Mouse (Mus musculus): ENCODE data around the gene Hpgd. TPM values are rescaled to one million over a fixed set of nuclear protein-coding genes. Genes with fewer than 3 reads are reported as not detected.
A peak's percentile ranks its signal among the peaks of the same experiment; 100 is the strongest.
"Not testable (repeated sequence)": the region's sequence is repeated elsewhere in the genome, so short reads cannot be mapped to it uniquely, and the experiment has no call there.

The Hpgd gene
- polyA plus RNA-seq, 1 experiment = 5.1 TPM

GRCm38 (mm10) chr8:56293480-56293879 is 905 bp upstream of the Hpgd start:
- Histone ChIP-seq H3K4me1 (ENCODE audit: control insufficient read depth, insufficient read depth, low read length) (peaks cover 4% of the 10 kb centered on the region), H3K27ac (ENCODE audit: control insufficient read depth, insufficient read depth, low read depth, low read length) (peak overlapping the region; percentile 21), H3K27me3 (ENCODE audit: control insufficient read depth, insufficient read depth, low read length) (no peaks in the 10 kb centered on the region), H3K36me3 (ENCODE audit: control insufficient read depth, insufficient read depth, low read length) (no peaks in the 10 kb centered on the region), H3K4me3 (ENCODE audit: control insufficient read depth, low read depth, low read length) (no peak overlapping the region)
- TF ChIP-seq CTCF (IDR thresholded peaks at IDR 0.05; ENCODE audit: control insufficient read depth, insufficient read depth, insufficient replicate concordance, low read depth, low read length) = no peak
- no peak for TF ChIP-seq POLR2A (IDR thresholded peaks at IDR 0.05; ENCODE audit: control insufficient read depth, low read depth, low read length)

DNA sequence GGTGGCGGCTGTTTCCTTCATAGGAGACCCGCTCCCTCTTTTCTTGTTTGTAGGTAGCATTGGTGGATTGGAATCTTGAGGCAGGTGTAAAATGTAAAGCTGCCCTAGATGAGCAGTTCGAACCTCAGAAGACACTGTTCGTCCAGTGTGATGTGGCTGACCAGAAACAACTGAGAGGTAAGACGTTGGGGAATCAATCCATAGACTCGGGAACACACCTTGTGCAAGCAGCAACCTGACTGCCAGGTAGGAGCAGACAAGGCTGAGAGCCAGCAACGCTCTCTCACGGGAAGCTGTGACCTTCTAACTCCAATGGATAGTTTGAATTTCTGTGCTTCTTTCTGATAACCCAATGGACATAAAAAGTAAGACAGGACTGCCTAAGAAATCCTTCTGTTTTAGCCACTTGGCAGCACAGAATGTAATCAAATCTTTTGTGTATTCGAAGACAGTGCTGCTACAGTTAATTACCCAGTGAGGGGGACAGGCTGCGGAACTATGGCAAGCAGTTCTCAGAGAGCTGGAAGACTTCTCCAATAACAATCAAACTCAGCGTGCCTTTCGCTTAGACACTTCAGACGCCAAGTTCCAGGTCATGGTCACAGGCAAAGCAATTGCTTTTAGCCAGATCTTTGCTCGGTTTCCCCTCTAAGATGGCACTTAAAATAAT is 636 bp downstream of the Hpgd start:
- H3K36me3 ChIP-seq (ENCODE audit: control insufficient read depth, insufficient read depth, low read length) = no peaks in the 10 kb centered on the region
- H3K4me3 ChIP-seq (ENCODE audit: control insufficient read depth, low read depth, low read length) = peak overlapping the region; percentile 70
- H3K27ac ChIP-seq (ENCODE audit: control insufficient read depth, insufficient read depth, low read depth, low read length) = peak overlapping the region; percentile 57
- H3K4me1 ChIP-seq (ENCODE audit: control insufficient read depth, insufficient read depth, low read length) = peaks cover 4% of the 10 kb centered on the region
- H3K27me3 ChIP-seq (ENCODE audit: control insufficient read depth, insufficient read depth, low read length) = no peaks in the 10 kb centered on the region
- TF ChIP-seq POLR2A (IDR thresholded peaks at IDR 0.05; ENCODE audit: control insufficient read depth, low read depth, low read length) = no peak
- TF ChIP-seq CTCF (IDR thresholded peaks at IDR 0.05; ENCODE audit: control insufficient read depth, insufficient read depth, insufficient replicate concordance, low read depth, low read length) = no peak

GRCm38 (mm10) chr8:56299421-56299820 is 5.0 kb downstream of the Hpgd start:
- Histone ChIP-seq H3K4me1 (ENCODE audit: control insufficient read depth, insufficient read depth, low read length) (peaks cover 1% of the 10 kb centered on the region; the same call in 1 of the 2 replicates), H3K27ac (ENCODE audit: control insufficient read depth, insufficient read depth, low read depth, low read length) (no peak overlapping the region), H3K27me3 (ENCODE audit: control insufficient read depth, insufficient read depth, low read length) (no peaks in the 10 kb centered on the region), H3K36me3 (ENCODE audit: control insufficient read depth, insufficient read depth, low read length) (no peaks in the 10 kb centered on the region), H3K4me3 (ENCODE audit: control insufficient read depth, low read depth, low read length) (no peak overlapping the region)
- TF ChIP-seq POLR2A (IDR thresholded peaks at IDR 0.05; ENCODE audit: control insufficient read depth, low read depth, low read length) = no peak
- no peak for TF ChIP-seq CTCF (IDR thresholded peaks at IDR 0.05; ENCODE audit: control insufficient read depth, insufficient read depth, insufficient replicate concordance, low read depth, low read length)

DNA sequence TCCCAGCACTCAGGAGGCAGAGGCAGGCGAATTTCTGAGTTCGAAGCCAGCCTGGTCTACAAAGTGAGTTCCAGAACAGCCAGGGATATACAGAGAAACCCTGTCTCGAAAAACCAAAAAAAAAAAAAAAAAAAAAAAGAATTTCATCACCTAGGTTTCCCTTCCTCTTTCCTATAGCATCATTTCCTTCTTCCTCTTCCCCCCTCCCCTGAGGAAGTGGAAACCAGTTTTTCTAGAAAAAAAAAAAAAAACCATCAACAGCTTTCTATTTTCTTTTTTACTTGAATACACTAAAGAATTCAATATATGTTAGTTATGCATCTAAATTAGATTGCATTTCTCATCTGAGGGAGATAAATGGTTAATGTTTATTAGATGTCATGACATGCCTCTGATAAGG is 6.9 kb downstream of the Hpgd start:
- not testable (repeated sequence) for H3K27ac ChIP-seq (ENCODE audit: control insufficient read depth, insufficient read depth, low read depth, low read length); H3K36me3 ChIP-seq (ENCODE audit: control insufficient read depth, insufficient read depth, low read length); H3K27me3 ChIP-seq (ENCODE audit: control insufficient read depth, insufficient read depth, low read length); H3K4me3 ChIP-seq (ENCODE audit: control insufficient read depth, low read depth, low read length); H3K4me1 ChIP-seq (ENCODE audit: control insufficient read depth, insufficient read depth, low read length)

- no peak for TF ChIP-seq CTCF (IDR thresholded peaks at IDR 0.05; ENCODE audit: control insufficient read depth, insufficient read depth, insufficient replicate concordance, low read depth, low read length)
- TF ChIP-seq POLR2A (IDR thresholded peaks at IDR 0.05; ENCODE audit: control insufficient read depth, low read depth, low read length) = no peak
- no peaks in the 10 kb centered on the region for H3K36me3 ChIP-seq (ENCODE audit: control insufficient read depth, insufficient read depth, low read length)
- H3K27me3 ChIP-seq (ENCODE audit: control insufficient read depth, insufficient read depth, low read length) = no peaks in the 10 kb centered on the region
- H3K4me3 ChIP-seq (ENCODE audit: control insufficient read depth, low read depth, low read length) = no peak overlapping the region
- H3K27ac ChIP-seq (ENCODE audit: control insufficient read depth, insufficient read depth, low read depth, low read length) = no peak overlapping the region
- no peaks in the 10 kb centered on the region for H3K4me1 ChIP-seq (ENCODE audit: control insufficient read depth, insufficient read depth, low read length)
Observed at GRCm38 (mm10) chr8:56304595-56304994, 10.2 kb downstream of the Hpgd start.

GRCm38 (mm10) chr8:56313622-56314021 is 19.2 kb downstream of the Hpgd start:
- TF ChIP-seq CTCF (IDR thresholded peaks at IDR 0.05; ENCODE audit: control insufficient read depth, insufficient read depth, insufficient replicate concordance, low read depth, low read length) = no peak
- no peak for TF ChIP-seq POLR2A (IDR thresholded peaks at IDR 0.05; ENCODE audit: control insufficient read depth, low read depth, low read length)
- no peaks in the 10 kb centered on the region for H3K4me1 ChIP-seq (ENCODE audit: control insufficient read depth, insufficient read depth, low read length)
- H3K36me3 ChIP-seq (ENCODE audit: control insufficient read depth, insufficient read depth, low read length) = no peaks in the 10 kb centered on the region
- no peak overlapping the region for H3K4me3 ChIP-seq (ENCODE audit: control insufficient read depth, low read depth, low read length)
- H3K27me3 ChIP-seq (ENCODE audit: control insufficient read depth, insufficient read depth, low read length) = no peaks in the 10 kb centered on the region
- 0 out of 2 replicates have a peak overlapping the region, but pooled peaks have one; percentile 12 for H3K27ac ChIP-seq (ENCODE audit: control insufficient read depth, insufficient read depth, low read depth, low read length)

DNA sequence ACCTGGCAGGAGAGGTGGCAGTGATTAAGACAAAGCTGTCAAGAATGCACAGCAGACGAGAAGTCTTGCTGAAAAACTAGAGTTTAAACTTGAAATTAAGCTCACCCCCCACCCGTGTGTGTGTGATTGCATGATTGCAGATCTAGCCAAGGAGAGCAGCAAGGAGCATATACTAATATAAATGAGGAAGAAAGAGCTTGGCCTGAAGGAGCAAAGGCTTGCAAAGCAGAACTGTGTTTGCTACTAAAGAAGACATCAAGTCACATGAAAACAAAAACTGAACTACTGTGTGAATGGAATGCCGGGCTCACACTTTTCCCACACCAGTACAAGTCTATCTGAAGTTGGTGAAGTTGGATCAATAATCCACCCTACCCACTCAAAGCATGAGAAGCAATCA is 20.8 kb downstream of the Hpgd start:
- TF ChIP-seq POLR2A (IDR thresholded peaks at IDR 0.05; ENCODE audit: control insufficient read depth, low read depth, low read length) = no peak
- TF ChIP-seq CTCF (IDR thresholded peaks at IDR 0.05; ENCODE audit: control insufficient read depth, insufficient read depth, insufficient replicate concordance, low read depth, low read length) = no peak
- H3K4me3 ChIP-seq (ENCODE audit: control insufficient read depth, low read depth, low read length) = no peak overlapping the region

DNA sequence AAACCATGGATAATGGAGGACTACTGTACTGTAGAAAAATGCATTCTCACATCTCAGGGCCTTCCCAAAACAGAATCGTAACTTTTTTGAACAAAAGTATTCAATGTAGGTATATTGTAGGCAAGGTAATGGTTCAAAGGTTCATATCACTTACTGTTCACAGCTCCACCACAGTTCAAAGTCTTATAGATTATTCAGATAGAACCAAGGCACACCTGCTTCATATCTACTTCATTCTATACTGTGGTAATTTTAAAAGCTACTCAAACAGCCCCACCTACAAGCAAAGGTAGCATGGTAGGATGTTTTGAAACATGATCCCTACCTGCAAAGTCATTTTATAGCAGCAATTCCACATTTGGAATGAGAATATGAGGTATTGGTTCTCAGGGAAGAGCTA is 28.9 kb downstream of the Hpgd start:
- no peak for TF ChIP-seq CTCF (IDR thresholded peaks at IDR 0.05; ENCODE audit: control insufficient read depth, insufficient read depth, insufficient replicate concordance, low read depth, low read length)
- TF ChIP-seq POLR2A (IDR thresholded peaks at IDR 0.05; ENCODE audit: control insufficient read depth, low read depth, low read length) = no peak
- Histone ChIP-seq H3K27me3 (ENCODE audit: control insufficient read depth, insufficient read depth, low read length) (no peaks in the 10 kb centered on the region), H3K4me1 (ENCODE audit: control insufficient read depth, insufficient read depth, low read length) (no peaks in the 10 kb centered on the region), H3K4me3 (ENCODE audit: control insufficient read depth, low read depth, low read length) (no peak overlapping the region), H3K36me3 (ENCODE audit: control insufficient read depth, insufficient read depth, low read length) (no peaks in the 10 kb centered on the region), H3K27ac (ENCODE audit: control insufficient read depth, insufficient read depth, low read depth, low read length) (no peak overlapping the region)

More for the DNA sequence above, 20.8 kb downstream of the Hpgd start:
- no peaks in the 10 kb centered on the region for H3K4me1 ChIP-seq (ENCODE audit: control insufficient read depth, insufficient read depth, low read length)
- H3K27me3 ChIP-seq (ENCODE audit: control insufficient read depth, insufficient read depth, low read length) = no peaks in the 10 kb centered on the region
- H3K36me3 ChIP-seq (ENCODE audit: control insufficient read depth, insufficient read depth, low read length) = no peaks in the 10 kb centered on the region
- H3K27ac ChIP-seq (ENCODE audit: control insufficient read depth, insufficient read depth, low read depth, low read length) = no peak overlapping the region
